Mouse (Mus musculus) liver, embryonic 18 days (tissue): ENCODE results near the gene Gabarapl2. TPM values are rescaled to one million over a fixed set of nuclear protein-coding genes. Genes with fewer than 3 reads are reported as not detected.

Experiments used
- polyA plus RNA-seq: library from polyadenylated mRNA; depleted of rRNA; stranded (reverse); fragments of >200 nt; gene quantifications from 2 replicates; pipeline ENCODE4 v1.2.3, GENCODE M21; 2012; rRNA removed

Gabarapl2 gene
- 50.3 and 59.5 TPM in 2 replicates for polyA plus RNA-seq

GRCm38 (mm10) chr8:111940171-111941100 is at the start of gene Gabarapl2:
Gene Gabarapl2 (plus strand): TSS chr8:111940703.

GRCm38 (mm10) chr8:111909621-111910450 is 30.7 kb upstream of the Gabarapl2 start, which contains the start of gene Chst5:
Gene Chst5 (minus strand): TSS chr8:111910447.

GRCm38 (mm10) chr8:111933348-111934076 is 7.0 kb upstream of the Gabarapl2 start, which contains the start of gene Tmem231:
Gene Tmem231 (minus strand): TSS chr8:111933881.

GRCm38 (mm10) chr8:111992013-111992702 is 51.7 kb downstream of the Gabarapl2 start, which contains the start of gene Adat1:
Gene Adat1 (minus strand): TSS chr8:111992302.

Other genes with a start within 250 kb of the Gabarapl2 start
- 0.24 and 41.1 TPM in 2 replicates for gene Ctrb1, start 249.7 kb upstream of the Gabarapl2 start, polyA plus RNA-seq
- 13.1 and 15.0 TPM in 2 replicates for gene Bcar1, start 196.9 kb upstream of the Gabarapl2 start, polyA plus RNA-seq
- gene Cfdp1, start 86.4 kb upstream of the Gabarapl2 start, polyA plus RNA-seq, result 30.9 and 31.4 TPM in 2 replicates
- gene Tmem170, start 64.0 kb upstream of the Gabarapl2 start, polyA plus RNA-seq, result 3.5 and 3.6 TPM in 2 replicates
- gene Chst5, start 30.3 kb upstream of the Gabarapl2 start, polyA plus RNA-seq, result not detected in 2 replicates
- 0.72 and 0.82 TPM in 2 replicates for gene Tmem231, start 6.8 kb upstream of the Gabarapl2 start, polyA plus RNA-seq
- gene Adat1, start 51.6 kb downstream of the Gabarapl2 start, polyA plus RNA-seq, result 2.2 and 3.0 TPM in 2 replicates
- 40.2 and 40.6 TPM in 2 replicates for gene Kars, start 70.6 kb downstream of the Gabarapl2 start, polyA plus RNA-seq
- gene Terf2ip, start 70.7 kb downstream of the Gabarapl2 start, polyA plus RNA-seq, result 3.9 and 4.1 TPM in 2 replicates
- gene Gm6793, start 74.3 kb downstream of the Gabarapl2 start, polyA plus RNA-seq, result 0.06 TPM in 2 replicates